Mouse (Mus musculus) fat pad, adult 2 months (tissue): Measurements from ENCODE around the gene Apba1.

Source experiments
- DNase-seq: peaks from one replicate; pipeline ENCODE4 v3.0.0-alpha.2; 2011; ENCODE audit warnings: low read depth, low spot score; ENCODE audit errors: extremely low read depth

Apba1 gene

DNA sequence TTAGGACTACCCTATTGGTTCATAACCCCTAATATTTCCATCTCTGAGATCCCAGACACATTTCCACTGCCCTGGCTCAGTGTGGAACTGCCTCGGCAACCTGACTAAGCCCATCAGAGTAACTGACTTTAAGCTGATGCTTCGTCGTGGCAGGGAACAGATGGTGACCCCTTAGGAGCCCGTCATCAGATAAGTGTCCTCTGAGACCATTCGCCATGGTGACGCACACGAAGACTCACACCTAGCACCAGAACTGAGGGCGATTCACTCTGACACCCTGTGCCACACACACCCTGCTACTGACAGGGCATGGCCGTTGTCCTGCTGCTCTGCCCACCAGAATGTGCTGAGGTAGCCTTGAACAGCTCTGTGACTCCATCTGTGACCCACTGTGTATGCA is 166.1 kb downstream of the Apba1 start:
- DNase-seq = no peak

DNA sequence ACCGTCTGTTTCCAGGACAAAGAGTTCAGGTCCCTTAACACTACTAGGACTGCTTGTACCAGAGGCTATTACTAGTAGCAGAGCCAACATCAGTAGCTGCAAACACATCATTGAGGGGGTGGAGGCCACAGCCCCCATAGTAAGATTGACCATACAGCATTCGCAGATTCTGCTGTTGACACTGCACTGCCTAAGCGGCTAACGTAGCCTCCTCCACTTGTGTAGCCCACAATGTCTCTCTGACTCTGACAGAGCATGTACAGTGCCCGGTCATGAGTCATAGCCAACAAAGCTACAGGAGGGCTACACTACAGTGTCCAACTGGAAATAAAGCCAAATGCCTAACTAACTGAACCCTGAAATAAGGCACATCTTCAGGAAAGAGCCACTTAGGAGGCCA is 166.9 kb downstream of the Apba1 start:
- no peak for DNase-seq

- DNase-seq = no peak
Measured at GRCm38 (mm10) chr19:23930826-23931225, 172.1 kb downstream of the Apba1 start.

DNA sequence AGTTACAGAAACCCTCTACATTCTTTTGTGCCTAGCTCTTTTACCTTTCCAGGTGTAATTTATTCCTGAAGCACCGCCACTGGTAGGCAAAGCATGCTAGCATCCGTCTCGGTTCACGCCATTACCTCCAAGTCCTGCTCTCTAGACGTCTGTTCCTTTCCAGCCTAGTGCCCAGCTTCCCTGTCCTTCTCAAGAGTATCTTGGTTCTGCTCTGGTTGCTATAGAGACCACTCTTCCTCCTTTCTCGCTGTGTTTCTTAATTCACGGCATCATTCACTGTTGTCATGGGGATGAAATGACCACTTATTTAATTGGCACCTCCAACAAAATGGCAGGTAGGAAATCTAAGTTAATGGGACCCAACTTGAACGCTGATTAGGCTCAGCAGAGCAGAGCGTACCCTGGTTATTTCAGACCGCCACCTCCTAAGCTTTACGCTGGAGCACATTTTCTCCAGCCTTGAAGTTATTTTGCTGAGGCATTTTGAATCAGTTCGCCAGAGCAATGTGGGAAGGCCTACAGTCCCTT is 182.8 kb downstream of the Apba1 start:
- DNase-seq = no peak

DNA sequence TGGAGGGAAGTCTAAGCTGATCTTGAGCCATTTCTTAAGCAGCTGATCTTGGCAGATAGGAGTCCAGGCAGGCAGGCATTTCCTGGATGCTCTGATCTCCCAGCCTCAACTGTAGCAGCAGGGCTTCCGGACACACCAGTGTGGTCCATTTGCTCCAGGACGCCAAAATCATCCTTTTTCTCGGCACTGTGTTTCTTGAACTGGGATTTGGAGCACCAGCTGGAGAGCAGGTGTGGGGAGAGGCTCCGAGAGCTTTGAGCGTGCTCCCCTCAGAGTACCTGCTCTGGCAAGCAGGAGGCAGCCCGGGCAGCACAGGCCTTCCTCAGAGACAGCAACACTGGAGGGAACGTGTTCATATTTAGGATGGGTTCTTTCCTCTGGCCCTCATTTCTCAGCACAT is 184.2 kb downstream of the Apba1 start:
- no peak for DNase-seq

DNA sequence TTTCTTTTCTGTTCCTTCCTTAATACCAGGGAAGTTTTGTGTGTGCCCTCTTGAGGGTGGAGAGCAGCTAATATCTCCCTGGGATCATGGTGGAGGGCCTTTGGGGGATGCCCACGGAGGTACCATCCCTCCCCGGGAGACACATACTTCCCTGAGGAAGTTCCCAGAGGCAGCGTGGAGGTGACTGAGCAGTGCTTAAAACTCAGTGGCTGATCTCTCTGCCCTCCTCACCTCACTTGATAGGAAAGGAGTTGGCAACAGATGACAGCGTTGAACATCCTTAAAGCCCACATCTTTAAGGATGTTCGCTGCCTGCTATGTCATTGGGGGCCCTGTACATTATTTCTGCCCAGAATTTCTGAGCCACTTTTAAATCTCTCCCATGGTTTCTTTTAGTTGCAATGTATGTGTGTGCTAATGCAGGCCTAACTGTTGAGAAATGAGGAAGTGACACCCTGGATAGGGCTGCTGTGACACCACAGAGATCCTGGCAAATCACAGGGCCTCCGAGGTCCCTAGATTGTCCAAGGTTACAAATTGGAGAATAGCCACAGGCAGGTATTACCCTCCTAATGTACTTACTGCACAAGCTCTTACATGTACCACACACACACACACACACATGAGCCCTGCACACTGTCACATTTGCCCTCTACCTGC is 187.5 kb downstream of the Apba1 start:
- DNase-seq = no peak

- no peak for DNase-seq
Measured at GRCm38 (mm10) chr19:23946751-23947150, 188.1 kb downstream of the Apba1 start.

DNA sequence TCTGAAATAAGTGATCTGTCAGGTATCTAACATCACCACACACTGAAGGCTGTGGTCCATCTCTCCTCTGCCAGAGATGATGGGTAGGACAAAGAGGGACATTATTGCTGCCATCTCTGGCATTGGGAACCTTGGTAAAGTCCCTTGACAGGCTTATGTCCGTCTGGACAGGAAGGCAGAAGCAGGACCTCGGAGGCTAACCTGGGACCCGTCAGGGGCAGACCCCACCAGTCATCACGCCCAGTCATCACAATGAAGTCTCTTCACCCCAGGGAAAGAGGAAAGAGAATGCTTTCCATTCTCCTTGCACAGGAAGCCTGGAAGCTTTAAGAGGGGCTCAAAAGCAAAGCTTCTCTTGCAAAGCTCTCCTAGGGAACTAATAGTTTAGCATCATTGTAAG is 189.2 kb downstream of the Apba1 start:
- no peak for DNase-seq

DNA sequence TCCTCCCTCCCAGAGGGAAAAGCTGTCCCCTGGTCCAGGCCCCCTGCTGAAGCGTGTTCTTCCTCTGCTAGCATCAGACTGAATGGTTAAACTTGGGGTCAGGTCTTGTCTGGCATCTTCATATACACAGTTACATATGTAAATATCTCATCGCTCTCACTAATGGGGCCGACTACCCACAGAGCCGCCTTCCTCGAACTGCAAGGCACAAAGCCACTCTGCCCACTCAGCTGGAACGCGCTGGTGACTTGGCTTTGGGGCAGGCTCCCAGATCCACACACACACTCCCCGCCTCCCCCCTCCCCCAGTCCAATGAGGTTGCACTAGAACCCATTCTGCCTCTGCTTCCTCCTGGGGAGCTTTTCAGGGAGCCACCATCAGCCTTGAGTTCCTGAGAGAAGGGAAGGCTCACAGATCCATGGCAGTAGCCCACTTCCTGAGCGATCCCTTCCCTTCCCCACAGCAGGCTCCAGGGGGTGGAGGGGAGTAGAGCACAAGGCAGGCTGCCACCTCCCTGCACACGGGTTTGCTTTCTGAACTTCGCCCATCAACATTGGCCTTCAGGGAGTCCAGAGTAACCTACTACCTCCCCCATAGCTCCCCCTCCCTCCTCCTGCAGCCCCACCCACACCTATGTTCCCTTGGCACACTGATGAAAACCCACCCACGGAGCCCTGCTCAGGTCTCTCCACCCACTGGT is 189.8 kb downstream of the Apba1 start:
- no peak for DNase-seq

- DNase-seq = no peak
Measured at GRCm38 (mm10) chr19:23955461-23955860, 196.8 kb downstream of the Apba1 start.

- no peak for DNase-seq
Measured at GRCm38 (mm10) chr19:23956299-23956975, 197.8 kb downstream of the Apba1 start.

- DNase-seq = no peak
Measured at GRCm38 (mm10) chr19:23957563-23957962, 198.9 kb downstream of the Apba1 start.

DNA sequence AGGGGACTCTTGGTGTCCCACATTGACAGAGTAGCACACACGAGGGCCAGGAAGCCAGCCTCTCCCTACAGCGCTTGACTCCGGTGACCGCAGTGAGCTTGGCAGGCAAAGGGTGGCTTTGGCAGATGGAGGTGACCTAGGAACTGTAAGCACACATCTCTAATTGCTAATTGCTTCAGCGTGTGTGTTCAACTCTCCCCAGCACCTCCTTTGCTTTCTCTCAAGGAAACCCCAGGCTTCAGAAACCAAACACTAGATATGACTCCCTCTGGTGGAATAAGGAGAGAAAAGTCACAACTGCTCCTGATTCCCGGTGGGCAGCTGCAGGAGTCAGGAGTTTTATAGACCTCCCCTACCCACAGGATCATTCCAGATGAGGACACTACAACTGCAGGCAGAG is 200.2 kb downstream of the Apba1 start:
- no peak for DNase-seq

DNA sequence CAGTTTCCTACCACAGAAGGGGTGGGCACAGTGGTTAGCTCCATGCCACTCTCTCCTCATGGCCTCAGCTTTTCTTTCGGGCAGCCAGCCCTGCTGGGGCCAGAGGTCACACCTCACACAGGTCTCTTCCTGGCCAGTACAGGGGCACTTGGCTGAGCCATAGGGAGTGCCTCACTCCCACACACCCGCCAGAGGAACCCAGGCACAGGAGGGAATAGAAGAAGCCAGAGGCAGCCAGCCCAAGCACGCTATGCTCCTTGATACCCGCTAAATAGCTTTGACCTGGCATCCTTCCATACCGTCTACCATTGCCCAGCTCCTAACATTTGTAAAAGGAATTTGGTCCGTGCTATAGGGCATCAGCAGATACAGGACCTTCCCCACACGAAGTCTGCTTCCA is 201.2 kb downstream of the Apba1 start:
- no peak for DNase-seq

DNA sequence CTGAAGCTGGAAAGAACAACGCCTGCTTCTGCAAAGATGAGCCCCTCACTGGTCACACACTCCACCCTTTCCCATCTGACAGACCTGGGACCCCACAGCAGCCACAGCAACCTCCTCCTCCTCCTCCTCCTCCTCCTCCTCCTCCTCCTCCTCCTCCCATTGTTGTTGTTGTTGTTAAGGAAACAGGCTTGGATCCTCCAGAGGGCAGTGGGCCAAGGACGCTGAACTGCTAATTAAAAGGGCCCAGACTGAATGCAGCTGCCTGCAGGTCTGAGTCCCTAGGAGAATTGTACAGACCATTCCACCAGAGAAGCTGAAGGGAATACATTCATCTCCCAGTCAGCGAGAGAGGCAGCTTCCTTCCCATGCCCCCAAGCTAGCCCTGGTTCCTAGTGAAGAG is 201.6 kb downstream of the Apba1 start:
- no peak for DNase-seq

- DNase-seq = no peak
Measured at GRCm38 (mm10) chr19:23960831-23961447, 202.3 kb downstream of the Apba1 start.

- no peak for DNase-seq
Measured at GRCm38 (mm10) chr19:23961516-23961915, 202.8 kb downstream of the Apba1 start.

- no peak for DNase-seq
Measured at GRCm38 (mm10) chr19:23964401-23964910, 205.8 kb downstream of the Apba1 start.

DNA sequence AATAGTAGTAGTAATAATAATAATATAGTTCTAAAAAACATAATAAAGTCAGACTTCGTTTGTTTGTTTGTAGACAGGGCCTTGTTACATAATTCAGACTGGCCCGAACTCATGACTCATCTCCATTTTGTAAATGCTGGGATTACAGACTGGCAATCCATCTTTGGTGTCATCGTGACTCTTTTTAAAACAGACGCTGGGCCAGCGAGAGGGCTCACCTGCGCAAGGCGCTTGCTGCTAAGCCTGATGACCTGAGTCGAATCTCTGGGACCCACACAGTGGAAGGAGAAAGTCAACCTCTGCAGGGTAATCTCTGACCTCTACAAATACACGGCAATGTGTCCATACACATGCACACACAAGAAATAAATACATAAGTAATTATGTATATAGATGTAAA is 207.7 kb downstream of the Apba1 start:
- DNase-seq = no peak

GRCm38 (mm10) chr19:23967156-23967555 is 208.5 kb downstream of the Apba1 start:
- DNase-seq = peak; percentile 100

GRCm38 (mm10) chr19:23968125-23968861 is 209.6 kb downstream of the Apba1 start:
- DNase-seq = no peak
